Mouse (Mus musculus): ENCODE measurements around the gene Dlx3. TPM values are rescaled to one million over a fixed set of nuclear protein-coding genes. Genes with fewer than 3 reads are reported as not detected.

Gene Dlx3
- total RNA-seq, 2 experiments from 2014 or later: not detected

- TF ChIP-seq CTCF (conservative IDR thresholded peaks at IDR 0.05): no peak
- DNase-seq (ENCODE audit: low spot score in 2 of 2): no peak
- Histone ChIP-seq H3K27ac (no peak overlapping the region), H3K4me3 (no peak overlapping the region)
These were observed 23.2 kb downstream of the Dlx3 start for GRCm38 (mm10) chr11:95142980-95143575.

GRCm38 (mm10) chr11:95143663-95144062, 23.7 kb downstream of the Dlx3 start:
- Histone ChIP-seq H3K27ac (no peak overlapping the region), H3K4me3 (no peak overlapping the region)
- no peak for TF ChIP-seq CTCF (conservative IDR thresholded peaks at IDR 0.05)
- DNase-seq (ENCODE audit: low spot score in 2 of 2): no peak

DNA sequence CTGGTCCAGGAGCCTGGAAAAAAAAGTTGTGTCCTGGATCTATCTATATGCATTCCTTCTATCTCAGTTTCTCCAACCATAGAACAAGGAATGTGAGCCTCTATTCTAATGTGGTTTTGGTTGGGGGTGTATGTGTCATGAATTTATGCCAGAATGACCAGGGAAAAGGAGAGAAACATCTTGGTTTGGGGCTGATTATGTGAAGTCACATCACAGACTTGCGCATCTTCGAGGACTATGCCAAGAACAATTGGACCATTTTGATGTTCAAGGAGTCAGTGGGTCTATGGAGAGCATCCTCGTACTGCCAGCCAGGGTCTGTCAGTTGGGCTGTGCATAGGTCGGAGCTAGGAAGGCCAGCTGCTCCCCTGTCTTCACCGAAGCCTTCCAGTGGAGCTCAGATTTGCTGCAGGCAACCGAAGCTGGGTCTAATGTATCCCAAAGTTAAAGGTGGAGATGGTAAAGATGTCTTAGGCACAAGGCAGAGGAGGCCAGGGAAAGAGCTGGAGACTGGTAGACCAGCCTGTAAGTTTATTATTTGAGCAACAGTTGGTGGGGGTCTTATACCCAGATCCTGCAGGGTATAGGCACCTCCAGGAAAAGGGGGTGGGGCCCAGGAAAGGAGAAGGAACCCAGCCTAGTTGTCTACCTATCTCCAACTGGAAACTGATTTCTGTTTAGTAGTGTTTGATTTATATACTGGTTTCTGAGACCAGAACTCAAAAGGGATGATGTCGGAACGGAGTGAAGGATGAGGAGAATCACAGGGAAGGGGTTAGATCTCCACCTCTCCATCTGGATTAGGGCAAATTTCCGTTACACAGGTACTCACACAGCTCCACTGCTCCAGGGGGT, 24.4 kb downstream of the Dlx3 start:
- DNase-seq (ENCODE audit: low spot score in 2 of 2): no peak
- Histone ChIP-seq H3K4me3 (no peak overlapping the region), H3K27ac (no peak overlapping the region)
- TF ChIP-seq CTCF (conservative IDR thresholded peaks at IDR 0.05): no peak

DNA sequence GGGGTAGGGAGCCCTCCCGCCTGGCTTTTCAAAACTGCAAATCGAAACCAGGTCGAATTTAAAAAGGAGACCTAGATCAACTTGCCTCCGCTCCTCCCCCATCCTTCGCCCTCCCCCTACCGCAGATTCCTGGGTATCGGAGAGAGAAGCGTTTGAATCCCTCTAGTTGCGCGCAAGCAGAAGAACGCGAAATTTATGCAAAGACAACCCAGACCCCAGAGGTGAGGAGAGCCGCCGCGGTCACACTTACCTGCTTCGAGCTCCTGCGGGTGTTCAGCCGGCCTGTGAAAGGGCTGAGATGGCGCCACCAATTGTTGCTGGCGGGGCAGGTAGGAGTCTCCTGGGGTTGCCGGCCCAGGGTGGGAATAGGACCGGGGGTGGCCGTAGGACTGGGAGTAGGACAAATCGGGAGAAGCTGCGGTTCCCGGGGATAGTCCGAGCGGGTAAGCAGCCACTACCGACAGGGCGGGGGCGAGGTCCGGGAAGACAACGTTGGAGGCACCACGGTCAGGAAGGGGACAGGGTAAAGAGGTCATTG, 25.1 kb downstream of the Dlx3 start:
- DNase-seq (ENCODE audit: low spot score in 2 of 2): no peak
- TF ChIP-seq CTCF (conservative IDR thresholded peaks at IDR 0.05): no peak
- Histone ChIP-seq H3K27ac (no peak overlapping the region), H3K4me3 (no peak overlapping the region; the same call in 1 of the 2 replicates)

- no peak for TF ChIP-seq CTCF (conservative IDR thresholded peaks at IDR 0.05)
- DNase-seq (ENCODE audit: low spot score in 2 of 2): no peak
- Histone ChIP-seq H3K27ac (no peak within 1 kb of the TSS), H3K4me3 (peak within 1 kb of the TSS; percentile 44)
These were observed 26.0 kb downstream of the Dlx3 start, which contains the start of gene Dlx4 for GRCm38 (mm10) chr11:95145851-95146403. Dlx4 (minus strand) TSS chr11:95146263.

DNA sequence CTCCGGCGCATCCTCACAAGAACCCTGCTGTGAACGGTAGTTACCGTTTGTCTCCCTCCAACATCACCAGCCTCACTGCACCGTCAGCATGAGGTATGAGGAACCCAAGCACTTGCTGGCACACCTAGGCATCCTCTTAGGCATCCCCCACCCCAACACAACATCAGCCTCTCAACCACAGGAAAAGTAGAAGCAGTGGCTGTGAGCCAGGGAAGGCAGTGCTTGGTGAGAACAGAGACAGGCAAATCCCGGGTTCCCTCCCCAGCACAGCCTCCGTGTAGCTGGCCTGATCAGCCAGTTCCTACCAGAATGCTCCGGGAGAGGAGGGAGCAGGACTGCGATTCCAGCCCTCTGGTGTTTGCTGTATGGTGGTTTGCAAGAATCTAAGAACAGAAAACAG, 28.8 kb downstream of the Dlx3 start:
- TF ChIP-seq CTCF (conservative IDR thresholded peaks at IDR 0.05): no peak
- DNase-seq (ENCODE audit: low spot score in 2 of 2): no peak
- Histone ChIP-seq H3K27ac (no peak overlapping the region), H3K4me3 (no peak overlapping the region)

DNA sequence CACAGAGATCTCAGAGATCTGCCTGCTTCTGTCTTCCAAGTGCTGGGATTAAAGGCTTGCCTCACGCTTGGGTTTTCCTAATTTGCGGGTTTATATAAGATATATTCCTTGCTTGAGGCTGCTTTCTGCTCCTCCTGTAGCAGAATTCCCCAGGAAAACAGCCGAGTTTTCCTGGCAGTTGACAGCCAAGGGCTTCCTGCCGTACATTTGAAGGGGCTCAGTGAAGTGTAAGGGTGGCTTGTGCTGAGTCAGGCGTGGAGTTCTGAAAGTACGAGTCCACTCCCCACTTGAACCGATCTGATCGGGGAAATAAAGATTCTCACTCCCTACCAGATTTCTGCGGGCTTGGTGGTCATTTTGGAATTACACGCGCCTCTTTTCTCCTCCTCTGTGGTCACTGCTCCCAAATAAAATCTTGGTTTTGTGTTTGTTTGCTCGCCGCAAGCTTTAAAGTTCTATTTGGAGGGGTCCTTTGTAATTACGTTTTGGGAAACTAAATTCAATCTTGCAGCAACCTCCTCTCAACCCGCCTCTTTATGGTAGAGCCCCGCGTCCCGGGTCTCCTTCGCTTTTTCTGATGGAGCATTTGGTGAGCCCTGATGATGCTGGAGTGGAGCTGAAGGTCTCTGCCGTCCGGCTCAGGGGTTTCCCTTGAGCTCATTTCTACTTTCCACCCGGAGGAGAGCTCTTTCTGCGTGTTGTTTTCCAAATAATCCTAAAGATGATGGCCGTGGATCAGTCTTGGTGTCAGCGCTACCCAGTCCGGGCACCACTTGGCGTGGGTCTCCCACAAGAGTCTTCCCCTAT, 29.7 kb downstream of the Dlx3 start:
- no peak overlapping the region for H3K4me3 ChIP-seq
- TF ChIP-seq CTCF (conservative IDR thresholded peaks at IDR 0.05): no peak
- DNase-seq (ENCODE audit: low spot score in 2 of 2): no peak
- H3K27ac ChIP-seq: no peak overlapping the region

DNA sequence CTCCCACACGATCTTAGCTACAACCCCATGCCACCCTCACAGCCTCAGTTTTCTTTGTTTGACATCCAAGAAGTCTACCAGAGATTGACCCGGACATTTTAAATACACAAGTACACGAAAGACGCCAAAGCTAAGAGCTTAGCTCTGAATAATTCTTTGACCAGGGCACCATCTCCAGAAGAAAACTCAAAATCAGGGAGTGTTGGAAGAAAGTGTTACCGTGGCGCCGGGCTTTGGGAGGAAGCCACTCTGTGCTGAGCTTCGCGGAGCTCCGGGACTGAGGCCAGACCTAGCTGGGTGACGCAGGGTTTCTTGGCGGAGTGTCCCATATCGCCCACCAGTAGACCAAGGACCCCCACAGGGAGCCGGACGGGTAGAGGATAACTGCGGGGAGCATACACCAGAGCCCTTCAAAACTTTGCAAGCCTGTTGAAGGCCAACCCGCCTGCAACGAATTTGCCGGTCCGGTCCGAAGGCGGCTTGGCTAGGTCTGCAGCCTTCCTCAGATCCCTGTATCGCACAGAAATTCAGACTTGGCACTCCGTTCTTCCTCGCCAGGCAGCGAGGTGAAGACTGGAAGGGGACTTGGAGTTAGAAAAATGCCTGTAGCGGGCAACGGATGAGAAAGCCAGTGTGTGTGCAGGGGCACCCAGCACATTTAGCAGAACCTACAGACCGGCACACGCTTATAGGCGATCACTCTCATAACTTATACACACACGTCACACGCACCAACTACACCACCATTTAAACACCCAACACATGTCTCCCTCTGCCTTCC, 30.5 kb downstream of the Dlx3 start:
- peak in 1 of 2 experiments; percentile 14 for DNase-seq (ENCODE audit: low spot score in 2 of 2)
- H3K4me3 ChIP-seq: no peak overlapping the region; the same call in 1 of the 2 replicates
- no peak for TF ChIP-seq CTCF (conservative IDR thresholded peaks at IDR 0.05)
- H3K27ac ChIP-seq: no peak overlapping the region

- H3K27ac ChIP-seq: no peak overlapping the region
- no peak for DNase-seq (ENCODE audit: low spot score in 2 of 2)
- no peak for TF ChIP-seq CTCF (conservative IDR thresholded peaks at IDR 0.05)
- no peak overlapping the region for H3K4me3 ChIP-seq
These were observed 33.2 kb downstream of the Dlx3 start for GRCm38 (mm10) chr11:95153116-95153515.

GRCm38 (mm10) chr11:95153681-95154080, 33.8 kb downstream of the Dlx3 start:
- H3K4me3 ChIP-seq: no peak overlapping the region
- H3K27ac ChIP-seq: no peak overlapping the region
- no peak for DNase-seq (ENCODE audit: low spot score in 2 of 2)
- TF ChIP-seq CTCF (conservative IDR thresholded peaks at IDR 0.05): no peak

DNA sequence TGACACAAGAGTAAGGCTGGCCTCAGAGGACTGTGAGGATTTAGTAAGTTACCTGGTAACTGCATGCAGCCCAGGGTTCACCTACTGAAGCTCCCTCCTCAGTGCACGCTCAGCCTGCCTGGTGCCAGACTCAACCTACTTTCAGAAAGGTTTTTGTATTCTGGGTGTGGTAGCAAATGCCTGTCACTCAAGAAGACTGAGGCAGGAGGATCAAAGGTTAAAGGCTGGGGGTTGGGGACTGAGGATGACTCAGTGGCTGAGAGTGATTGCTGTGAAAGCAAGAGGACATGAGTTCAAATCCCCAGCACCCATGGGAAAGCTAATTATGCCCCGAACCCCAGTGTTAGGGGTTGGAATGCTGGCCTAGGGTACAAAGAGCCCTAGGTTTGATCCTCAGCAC, 35.6 kb downstream of the Dlx3 start:
- TF ChIP-seq CTCF (conservative IDR thresholded peaks at IDR 0.05): no peak
- DNase-seq (ENCODE audit: low spot score in 2 of 2): no peak
- Histone ChIP-seq H3K4me3 (no peak overlapping the region), H3K27ac (no peak overlapping the region)

DNA sequence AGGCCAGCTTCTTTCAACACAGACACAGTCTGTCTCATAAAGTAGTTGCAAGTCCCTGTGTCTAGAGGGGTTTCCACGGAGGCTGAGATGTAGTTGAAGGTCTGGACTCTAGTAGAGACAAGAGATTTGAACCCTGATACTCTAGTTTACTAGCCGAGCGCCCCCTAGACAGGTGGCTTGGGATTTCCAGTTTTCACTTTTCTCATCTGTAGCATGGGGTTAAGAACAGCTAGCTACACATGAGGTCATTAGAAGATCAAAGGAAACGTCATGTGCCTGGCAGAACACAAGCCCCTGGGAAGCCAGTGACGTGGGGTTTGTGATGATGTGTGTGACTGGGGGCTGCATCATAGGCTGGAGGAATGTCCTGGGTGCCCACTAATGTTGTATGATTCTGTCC, 37.4 kb downstream of the Dlx3 start:
- Histone ChIP-seq H3K27ac (no peak overlapping the region), H3K4me3 (no peak overlapping the region)
- no peak for DNase-seq (ENCODE audit: low spot score in 2 of 2)
- TF ChIP-seq CTCF (conservative IDR thresholded peaks at IDR 0.05): no peak

All from layer of hippocampus, adult 2 months (tissue).